Mouse (Mus musculus) lung, postnatal 10 days (tissue): ENCODE results near the gene Tefm.
A peak's percentile ranks its signal among the peaks of the same experiment; 100 is the strongest.
"Not testable (repeated sequence)": the region's sequence is repeated elsewhere in the genome, so short reads cannot be mapped to it uniquely, and the experiment has no call there.

Experiments
- DNase-seq: peaks from one replicate; pipeline ENCODE4 v3.0.0; 2021

Tefm gene

DNA sequence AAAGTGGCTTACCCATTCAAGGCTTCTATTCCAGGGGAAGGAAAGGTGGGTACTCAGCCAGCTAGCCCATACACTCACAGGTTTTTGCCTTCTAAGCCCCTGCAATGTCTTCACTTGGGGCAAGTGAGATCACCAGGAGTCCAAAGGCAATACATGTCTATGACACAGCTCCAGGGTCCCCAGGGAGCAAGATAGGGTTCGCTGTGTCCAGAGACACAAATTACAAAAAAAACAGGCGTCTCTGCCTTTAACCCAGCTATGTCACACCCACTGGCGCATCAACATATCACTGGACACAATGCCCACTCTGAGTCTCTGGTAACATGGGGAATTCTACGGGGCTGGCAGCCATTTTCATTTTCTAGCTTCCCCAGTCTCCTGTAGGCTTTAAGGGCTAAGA is 14.0 kb upstream of the Tefm start:
- no peak for DNase-seq

DNA sequence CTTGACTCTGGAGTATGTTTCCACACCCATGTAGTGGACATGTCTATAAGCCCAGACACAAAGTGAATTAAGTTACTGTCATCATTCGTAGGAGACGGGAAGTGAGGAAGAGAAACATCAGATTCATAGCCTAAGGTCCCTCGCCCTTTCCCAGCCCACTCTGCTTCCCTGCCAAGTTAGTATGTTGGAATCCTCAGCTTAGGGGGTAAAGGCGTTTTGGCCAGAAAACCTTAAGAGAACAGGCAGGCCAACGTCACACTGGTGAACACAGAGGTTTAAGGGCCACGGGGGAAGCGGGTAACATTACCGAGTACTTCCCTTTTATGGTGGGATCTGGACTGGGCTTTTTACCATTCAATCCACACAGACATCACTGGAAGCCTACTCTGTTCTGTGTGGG is 13.6 kb upstream of the Tefm start:
- no peak for DNase-seq

DNA sequence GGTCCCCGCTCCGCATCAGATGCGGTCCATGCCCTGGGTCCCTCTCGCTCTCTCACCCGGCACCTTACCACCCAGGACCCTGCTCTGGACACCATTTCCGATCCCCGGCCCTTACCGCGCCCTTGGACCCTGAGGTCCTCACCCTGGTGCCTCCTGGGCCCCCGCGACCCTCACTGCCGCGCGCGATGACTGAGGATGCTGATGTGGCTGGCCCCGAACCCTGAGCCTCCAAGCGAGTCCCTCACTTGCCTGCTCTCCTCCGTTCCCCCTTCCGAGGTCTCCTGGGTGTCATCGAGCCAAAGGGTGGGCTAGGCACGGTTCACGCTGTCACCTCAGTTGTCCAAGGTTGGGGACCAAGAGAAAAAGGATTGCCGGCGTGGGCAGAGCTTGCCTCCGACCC is 12.5 kb upstream of the Tefm start:
- DNase-seq = no peak

GRCm38 (mm10) chr11:80153857-80154495 is 12.0 kb upstream of the Tefm start, which contains the start of gene Adap2:
TSS of gene Adap2 (plus strand) at chr11:80154105.
- peak; percentile 95 for DNase-seq

DNA sequence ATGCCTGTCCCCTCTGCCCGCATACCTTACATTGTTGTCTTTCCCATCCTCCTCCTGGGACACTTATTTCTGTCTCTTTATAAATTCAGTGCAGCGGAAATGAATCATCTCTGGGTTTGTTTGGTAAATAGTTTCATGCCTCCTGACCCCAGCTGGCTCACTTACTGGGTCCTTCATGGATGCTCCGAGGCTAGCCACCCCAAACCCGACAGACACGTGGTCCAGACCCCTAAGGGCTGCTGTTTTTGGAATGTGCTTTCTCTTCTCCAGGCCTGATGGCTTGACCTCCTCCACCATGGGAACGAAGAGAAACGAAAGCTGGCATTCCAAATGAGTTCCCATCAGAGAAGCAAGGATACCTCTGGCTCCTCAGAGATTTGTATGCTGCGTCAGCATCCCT is 10.4 kb upstream of the Tefm start:
- DNase-seq = peak; percentile 41

DNA sequence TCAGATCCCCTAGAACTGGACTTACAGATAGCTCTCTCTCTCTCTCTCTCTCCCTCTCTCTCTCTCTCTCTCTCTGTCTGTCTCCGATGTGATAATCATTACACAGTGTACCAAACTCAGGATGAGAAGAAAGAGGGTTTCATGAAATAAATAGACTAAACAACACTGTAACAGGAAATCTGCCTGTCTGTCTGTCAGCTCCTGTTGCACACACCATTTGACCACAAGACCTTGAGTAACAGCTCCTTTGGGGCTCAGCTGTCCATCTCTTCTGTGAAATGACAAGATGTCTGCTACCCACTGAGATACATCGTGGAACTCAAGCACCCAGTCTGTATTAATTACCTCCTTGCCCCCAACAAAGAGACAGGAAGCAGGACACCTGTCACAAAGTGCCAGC is 9.6 kb upstream of the Tefm start:
- DNase-seq = no peak

DNA sequence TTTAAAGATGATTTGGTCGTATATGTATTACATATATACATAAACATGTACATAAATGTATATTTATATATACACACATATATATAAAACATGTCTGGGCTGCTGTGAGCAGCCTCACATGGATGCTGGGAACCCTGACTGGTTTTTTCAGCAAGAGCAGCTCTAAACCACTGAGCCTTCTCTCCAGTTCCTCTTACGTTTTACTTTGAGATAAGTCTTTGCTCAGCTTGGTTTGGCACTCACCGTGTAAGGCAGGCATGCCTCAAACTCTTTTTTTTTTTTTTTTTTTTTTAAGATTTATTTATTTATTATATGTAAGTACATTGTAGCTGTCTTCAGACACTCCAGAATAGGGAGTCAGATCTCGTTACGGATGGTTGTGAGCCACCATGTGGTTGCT is 8.6 kb upstream of the Tefm start:
- no peak for DNase-seq

DNA sequence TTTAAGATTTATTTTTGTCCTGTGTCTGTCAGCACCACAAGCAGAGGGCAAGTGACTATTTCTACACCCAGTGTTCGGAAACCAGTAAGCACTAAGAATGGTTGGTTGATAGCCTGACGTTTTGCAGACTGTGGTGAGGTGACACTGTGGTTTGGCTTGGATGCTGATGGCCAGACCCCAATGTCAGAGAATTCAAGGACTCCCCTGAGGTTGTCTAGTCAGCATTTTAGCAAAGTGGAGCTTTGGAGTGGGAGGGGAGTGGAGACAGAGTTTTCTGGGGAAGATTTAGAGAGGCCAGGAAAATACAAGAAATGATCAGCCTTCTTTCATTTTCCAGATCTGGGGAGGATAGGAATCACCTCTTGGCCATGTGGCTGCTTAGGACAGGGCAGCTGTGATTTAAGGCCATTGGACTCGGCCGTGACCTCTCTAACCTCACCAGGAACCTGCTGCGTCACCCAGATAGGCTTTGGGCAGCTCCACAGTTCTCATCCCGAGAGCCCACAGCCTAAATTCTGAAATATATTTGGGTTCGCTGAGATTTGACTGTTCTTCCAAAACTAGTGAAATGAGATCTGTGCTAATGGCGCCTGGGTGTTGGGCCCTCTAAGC is 7.5 kb upstream of the Tefm start:
- no peak for DNase-seq

DNA sequence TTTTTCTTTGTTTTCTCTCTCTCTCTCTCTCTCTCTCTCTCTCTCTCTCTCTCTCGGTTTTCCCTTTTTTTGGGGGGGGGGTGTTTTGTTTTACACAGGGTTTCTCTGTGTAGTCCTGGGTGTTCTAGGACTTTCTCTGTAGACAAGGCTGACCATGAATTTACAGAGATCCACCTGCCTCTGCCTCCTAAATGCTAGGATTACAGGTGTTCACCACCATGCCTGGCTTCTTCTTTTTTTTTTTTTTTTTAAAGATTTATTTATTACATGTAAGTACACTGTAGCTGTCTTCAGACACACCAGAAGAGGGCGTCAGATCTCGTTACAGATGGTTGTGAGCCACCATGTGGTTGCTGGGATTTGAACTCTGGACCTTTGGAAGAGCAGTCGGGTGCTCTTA is 7.0 kb upstream of the Tefm start:
- not testable (repeated sequence) for DNase-seq

GRCm38 (mm10) chr11:80148313-80148712 is 6.3 kb upstream of the Tefm start:
- peak; percentile 68 for DNase-seq

- no peak for DNase-seq
Observed at GRCm38 (mm10) chr11:80147748-80148147, 5.8 kb upstream of the Tefm start.

DNA sequence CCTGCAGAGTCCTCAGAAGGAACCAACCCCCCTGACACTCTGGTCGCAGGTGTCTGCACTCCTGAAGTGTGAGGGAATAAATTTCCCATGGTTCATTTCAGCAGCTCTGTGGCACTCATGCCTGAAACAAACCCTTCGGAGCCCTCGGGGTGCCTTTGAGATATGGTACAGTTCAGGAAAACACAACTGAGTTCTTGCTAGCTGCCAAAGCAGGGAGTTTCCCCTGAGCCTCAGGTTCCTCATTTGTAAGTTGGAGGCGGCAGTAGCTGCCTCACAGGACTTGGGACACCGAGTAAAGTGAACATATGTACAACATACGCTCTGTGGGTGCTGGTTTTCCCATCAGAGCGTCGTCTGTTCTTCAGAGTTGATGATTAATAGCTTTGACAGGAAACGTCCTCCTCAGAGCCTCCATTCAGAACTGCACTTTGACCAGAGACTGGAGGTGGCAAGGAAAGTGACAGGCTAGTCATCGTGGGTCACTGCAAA is 3.9 kb upstream of the Tefm start:
- DNase-seq = no peak

GRCm38 (mm10) chr11:80142872-80143271 is 897 bp upstream of the Tefm start:
- peak; percentile 25 for DNase-seq

GRCm38 (mm10) chr11:80137773-80138172 is 4.2 kb downstream of the Tefm start:
- DNase-seq = no peak

GRCm38 (mm10) chr11:80136786-80137185 is 5.2 kb downstream of the Tefm start:
- DNase-seq = no peak

GRCm38 (mm10) chr11:80135954-80136683 is 5.9 kb downstream of the Tefm start:
- no peak for DNase-seq

DNA sequence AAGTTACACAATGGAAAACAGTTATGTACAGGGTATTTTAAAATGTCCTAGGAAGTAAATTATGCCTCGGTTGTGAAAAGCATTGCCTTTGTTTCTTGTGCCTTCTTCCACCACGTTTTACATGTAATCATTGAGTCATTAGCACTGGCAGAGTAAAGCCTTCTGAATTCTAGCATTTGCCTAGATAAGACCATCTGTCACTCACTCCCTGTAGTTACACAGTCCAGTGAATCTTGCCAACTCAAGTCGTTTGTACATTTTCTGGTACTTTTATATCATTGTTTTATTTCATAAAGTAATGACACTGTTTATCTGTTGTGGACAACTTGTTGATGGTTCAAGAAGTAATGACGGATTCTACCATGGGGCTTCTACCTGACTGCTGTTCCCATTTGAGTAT is 7.2 kb downstream of the Tefm start:
- DNase-seq = no peak

DNA sequence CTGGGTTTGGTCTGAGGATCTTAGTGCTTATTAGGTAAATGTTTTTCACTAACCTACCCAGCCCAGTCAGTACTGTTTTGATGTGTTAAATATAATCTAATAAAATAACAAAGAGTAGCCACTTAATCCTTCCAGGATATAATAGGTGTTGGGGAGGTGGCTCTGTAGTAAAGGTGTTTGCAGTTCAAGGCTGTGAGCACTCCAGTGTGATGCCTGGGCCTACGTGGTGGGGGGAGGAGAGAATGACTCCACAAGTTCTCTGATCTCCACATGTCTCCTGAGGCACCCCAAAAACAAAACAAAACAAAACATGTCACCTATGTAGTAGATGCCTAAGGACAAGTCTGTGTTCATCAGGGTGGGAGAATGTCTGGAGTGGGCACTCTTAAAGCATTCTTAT is 9.9 kb downstream of the Tefm start:
- DNase-seq = no peak

DNA sequence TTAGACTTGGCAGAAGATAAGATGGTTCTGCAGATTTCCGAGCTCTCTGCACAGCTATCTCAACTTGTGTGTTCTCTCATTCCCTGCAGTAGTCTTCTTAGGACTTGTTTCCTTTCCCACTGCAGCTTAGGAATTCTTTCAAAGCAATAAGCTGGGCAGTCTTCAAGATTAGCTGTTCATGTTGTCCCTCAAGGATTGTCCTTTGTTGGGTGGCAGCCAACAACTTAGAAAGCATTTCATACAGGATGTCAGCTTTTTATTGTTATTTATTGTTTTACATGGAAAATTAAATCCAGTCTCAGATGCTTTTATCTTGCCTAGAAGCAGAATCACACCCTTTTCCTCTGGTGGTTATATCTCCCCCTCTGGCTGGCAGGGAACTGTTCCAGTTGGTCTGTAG is 25.6 kb downstream of the Tefm start:
- DNase-seq = peak; percentile 2

DNA sequence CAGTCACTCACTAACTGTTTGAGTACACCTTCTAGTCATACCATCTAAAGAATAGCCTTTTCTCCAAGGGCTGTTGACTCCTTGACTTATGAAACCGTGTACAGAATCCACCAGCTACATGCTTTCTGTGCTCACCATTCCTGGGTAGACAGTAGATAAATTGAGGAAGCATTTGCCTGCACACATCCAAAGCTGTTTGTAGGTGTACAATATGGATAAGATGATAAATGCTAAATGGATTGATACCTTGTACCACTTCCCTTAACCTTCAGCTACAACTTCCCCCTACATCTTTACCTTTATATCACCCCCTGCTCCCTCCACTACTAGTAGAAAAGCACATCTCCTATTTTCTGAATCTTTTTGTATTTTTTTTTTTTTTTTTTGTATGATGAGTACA is 37.6 kb downstream of the Tefm start:
- no peak for DNase-seq

GRCm38 (mm10) chr11:80101298-80101697 is 40.7 kb downstream of the Tefm start:
- no peak for DNase-seq

DNA sequence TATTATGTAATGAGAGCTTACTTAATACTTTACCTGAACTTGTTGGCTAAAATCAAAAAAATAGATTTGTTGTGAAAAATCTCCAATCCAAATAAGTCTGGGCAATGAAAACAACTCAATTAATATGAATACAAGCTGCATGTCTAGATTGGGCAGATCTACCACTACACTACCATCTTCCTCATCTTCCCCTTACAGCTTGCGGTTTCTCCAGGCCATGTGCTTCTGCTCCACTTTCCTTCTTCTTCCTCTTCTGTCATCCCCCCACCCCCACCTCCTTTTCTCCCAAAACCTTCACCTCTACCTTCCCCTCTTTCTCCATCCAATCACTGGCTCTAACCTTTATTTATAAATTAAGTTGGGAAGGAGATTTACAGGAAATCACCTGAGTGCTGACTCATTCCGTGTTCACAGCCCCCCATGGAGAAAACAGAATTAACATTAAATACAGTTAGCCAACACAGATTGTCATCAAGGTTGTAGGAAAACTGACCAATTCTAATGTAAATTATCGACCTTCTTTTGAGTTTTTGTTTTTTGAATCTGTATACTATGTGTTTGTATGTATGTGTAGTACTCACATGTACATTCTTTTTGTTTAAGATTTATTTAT is 43.4 kb downstream of the Tefm start:
- DNase-seq = no peak

- no peak for DNase-seq
Observed at GRCm38 (mm10) chr11:80090555-80091164, 51.3 kb downstream of the Tefm start.
